Mouse (Mus musculus): ENCODE data around the gene Spata16.

GRCm38 (mm10) chr3:26850691-26851563 is 213.5 kb downstream of the Spata16 start:
- TF ChIP-seq CTCF (IDR thresholded peaks at IDR 0.05; ENCODE audit: low read depth, low read length) (no peak), POLR2A (IDR thresholded peaks at IDR 0.05; ENCODE audit: borderline replicate concordance, low read depth, low read length) (no peak)
